Mouse (Mus musculus): ENCODE measurements around the gene Arrdc2.

GRCm38 (mm10) chr8:70856028-70856427 is 16.5 kb upstream of the Arrdc2 start:
- no peak for TF ChIP-seq POLR2A (IDR thresholded peaks at IDR 0.05; ENCODE audit: low read depth, low read length)
- no peak for TF ChIP-seq CTCF (IDR thresholded peaks at IDR 0.05; ENCODE audit: extremely low read depth, insufficient read depth, insufficient read length, insufficient replicate concordance)
